Mouse (Mus musculus) bone marrow macrophage, adult 2 months (primary cell): ENCODE data around the gene Krt15.

Source experiments
- CTCF ChIP-seq: IDR thresholded peaks from 2 replicates; pipeline ENCODE4 v1.5.1; 2012; ENCODE audit warnings: low read depth, mild to moderate bottlenecking, low read length, moderate library complexity
- POLR2A ChIP-seq: IDR thresholded peaks from 2 replicates; pipeline ENCODE4 v1.6.1; 2012; ENCODE audit warnings: mild to moderate bottlenecking, low read depth, low read length, borderline replicate concordance

- TF ChIP-seq CTCF (no peak), POLR2A (no peak)
Observed at GRCm38 (mm10) chr11:100138809-100139208, 3.1 kb upstream of the Krt15 start.
